Mouse (Mus musculus): ENCODE measurements around the gene 1700016H13Rik. TPM values are rescaled to one million over a fixed set of nuclear protein-coding genes. Genes with fewer than 3 reads are reported as not detected.

1700016H13Rik gene
- polyA plus RNA-seq, 1 experiment from 2014 or later: 0.41 TPM

DNA sequence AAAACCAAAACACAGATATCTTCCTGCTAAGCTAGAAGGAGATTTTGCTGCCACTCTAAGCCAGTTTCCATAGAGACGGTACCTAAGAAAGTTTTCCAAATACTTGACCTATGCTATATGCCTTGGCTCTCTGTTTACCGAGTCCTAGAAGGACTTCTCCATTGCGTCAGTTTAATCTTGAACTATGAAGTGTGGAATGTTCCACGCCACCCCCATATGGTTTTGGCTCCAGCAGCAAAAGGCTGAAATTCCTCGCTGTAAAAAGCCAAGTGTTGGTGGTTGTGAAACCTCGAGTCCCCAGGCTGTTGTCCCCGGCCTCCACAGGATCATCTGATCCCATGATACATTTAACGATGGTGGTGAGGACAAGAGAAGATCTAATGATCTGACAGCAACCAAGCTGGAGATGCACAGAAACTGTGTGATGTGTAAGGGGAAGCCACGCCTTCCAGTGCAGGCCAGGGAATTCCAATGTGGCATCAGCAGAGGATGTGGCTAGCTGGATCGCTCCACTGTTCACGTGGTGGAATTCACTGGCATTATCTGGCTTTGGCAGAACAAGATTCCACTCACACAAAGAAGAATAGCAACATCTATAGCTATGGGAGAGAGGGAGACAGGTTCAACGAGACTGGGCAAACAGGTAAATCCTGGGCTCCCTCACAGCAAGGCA lies 35.4 kb downstream of the 1700016H13Rik start:
- Histone ChIP-seq H3K4me1 (replicated peaks; ENCODE audit: control insufficient read depth, insufficient read depth, low read length) (no peaks in the 10 kb centered on the region), H3K36me3 (replicated peaks; ENCODE audit: control insufficient read depth, insufficient read depth) (no peaks in the 10 kb centered on the region)
- WGBS: 87% methylated on average over 12 of the region's 12 CpGs

DNA sequence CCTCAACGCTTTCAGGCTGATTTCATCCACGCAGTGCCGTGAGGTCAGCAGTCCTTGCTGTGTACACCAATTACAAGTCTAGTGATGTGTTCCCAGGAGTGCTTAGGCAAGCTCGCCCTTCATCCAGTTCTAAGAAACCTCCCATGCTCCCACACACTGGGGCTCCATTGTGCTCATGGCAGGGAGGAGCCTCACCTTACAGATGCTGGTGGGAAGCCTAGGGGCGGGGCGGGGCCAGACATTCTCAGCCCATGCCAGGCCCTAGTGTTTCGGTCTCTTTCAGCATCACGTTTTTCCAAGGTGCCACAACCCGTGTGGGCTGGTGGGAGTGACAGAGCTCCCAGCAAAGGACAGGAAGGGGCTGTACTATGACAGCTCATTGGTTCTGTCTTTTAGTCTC lies 38.6 kb downstream of the 1700016H13Rik start:
- no peak overlapping the region for H3K4me2 ChIP-seq (replicated peaks)
- no peak overlapping the region for H3K9ac ChIP-seq
- H3K36me3 ChIP-seq (replicated peaks; ENCODE audit: control insufficient read depth, insufficient read depth): no peaks in the 10 kb centered on the region
- H3K4me3 ChIP-seq (replicated peaks; ENCODE audit: low read length): no peak overlapping the region
- no peaks in the 10 kb centered on the region for H3K9me3 ChIP-seq (ENCODE audit: control insufficient read depth, low read length)
- no peak for DNase-seq (ENCODE audit: low spot score)
- 67% methylated on average over 9 of the region's 9 CpGs for WGBS
- no peaks in the 10 kb centered on the region for H3K27me3 ChIP-seq (ENCODE audit: control insufficient read depth, insufficient read depth, low read length)
- ATAC-seq (ENCODE audit: low FRiP score): no peak
- no peak overlapping the region for H3K27ac ChIP-seq
- H3K4me1 ChIP-seq (replicated peaks; ENCODE audit: control insufficient read depth, insufficient read depth, low read length): no peaks in the 10 kb centered on the region

More for the DNA sequence above, 35.4 kb downstream of the 1700016H13Rik start:
- H3K4me2 ChIP-seq (replicated peaks): no peak overlapping the region
- no peak overlapping the region for H3K27ac ChIP-seq
- no peak overlapping the region for H3K4me3 ChIP-seq (replicated peaks; ENCODE audit: low read length)
- H3K9ac ChIP-seq: no peak overlapping the region
- DNase-seq (ENCODE audit: low spot score): no peak
- ATAC-seq (ENCODE audit: low FRiP score): no peak
- H3K9me3 ChIP-seq (ENCODE audit: control insufficient read depth, low read length): no peaks in the 10 kb centered on the region
- H3K27me3 ChIP-seq (ENCODE audit: control insufficient read depth, insufficient read depth, low read length): no peaks in the 10 kb centered on the region

DNA sequence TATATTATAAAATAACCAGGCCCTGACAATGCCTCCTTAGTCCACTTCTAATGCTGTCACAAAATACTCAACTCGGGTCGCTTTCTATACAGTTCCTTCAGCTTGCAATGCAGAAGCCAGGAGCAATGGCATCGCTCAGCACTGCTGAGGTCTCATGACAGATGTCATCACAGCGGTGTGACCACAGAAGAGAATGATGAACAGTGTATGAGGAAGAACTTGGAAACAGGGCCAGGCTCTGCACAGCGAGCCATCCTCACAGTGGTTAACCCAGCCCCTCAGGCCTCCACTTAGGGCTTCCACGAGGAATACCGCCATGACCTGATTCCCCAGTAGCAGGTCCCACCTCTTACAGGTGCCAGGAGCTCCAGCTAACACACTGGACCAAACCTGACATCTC lies 41.5 kb downstream of the 1700016H13Rik start:
- H3K4me3 ChIP-seq (replicated peaks; ENCODE audit: low read length): no peak overlapping the region
- DNase-seq (ENCODE audit: low spot score): no peak
- no peak overlapping the region for H3K4me2 ChIP-seq (replicated peaks)
- no peaks in the 10 kb centered on the region for H3K36me3 ChIP-seq (replicated peaks; ENCODE audit: control insufficient read depth, insufficient read depth)
- no peaks in the 10 kb centered on the region for H3K4me1 ChIP-seq (replicated peaks; ENCODE audit: control insufficient read depth, insufficient read depth, low read length)
- H3K9me3 ChIP-seq (ENCODE audit: control insufficient read depth, low read length): no peaks in the 10 kb centered on the region
- ATAC-seq (ENCODE audit: low FRiP score): no peak
- H3K27me3 ChIP-seq (ENCODE audit: control insufficient read depth, insufficient read depth, low read length): no peaks in the 10 kb centered on the region
- H3K27ac ChIP-seq: no peak overlapping the region
- WGBS: 95% methylated on average over 7 of the region's 7 CpGs
- H3K9ac ChIP-seq: no peak overlapping the region

DNA sequence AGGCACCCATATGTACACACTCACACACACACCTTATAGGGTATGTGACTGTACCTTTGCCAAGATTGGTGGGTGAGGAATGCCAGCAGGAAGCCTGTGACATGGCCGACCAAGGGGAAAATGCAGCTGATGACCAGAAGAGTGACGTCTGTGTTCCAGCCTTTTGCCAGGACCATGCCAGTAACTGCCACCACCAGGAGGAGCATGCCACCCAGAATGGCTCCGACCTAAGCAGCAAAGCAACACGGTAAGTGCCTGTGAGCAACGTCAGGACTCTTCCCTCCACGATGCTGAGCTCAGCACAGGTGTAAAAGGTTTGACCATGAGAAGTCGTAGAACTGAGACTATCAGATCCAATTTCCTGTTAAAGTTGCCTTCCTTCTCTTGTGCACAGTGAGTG lies 43.5 kb downstream of the 1700016H13Rik start:
- no peak for DNase-seq (ENCODE audit: low spot score)
- Histone ChIP-seq H3K9me3 (ENCODE audit: control insufficient read depth, low read length) (no peaks in the 10 kb centered on the region), H3K9ac (no peak overlapping the region), H3K27me3 (ENCODE audit: control insufficient read depth, insufficient read depth, low read length) (no peaks in the 10 kb centered on the region), H3K4me1 (replicated peaks; ENCODE audit: control insufficient read depth, insufficient read depth, low read length) (no peaks in the 10 kb centered on the region), H3K27ac (no peak overlapping the region), H3K4me2 (replicated peaks) (no peak overlapping the region), H3K4me3 (replicated peaks; ENCODE audit: low read length) (no peak overlapping the region), H3K36me3 (replicated peaks; ENCODE audit: control insufficient read depth, insufficient read depth) (no peaks in the 10 kb centered on the region)
- ATAC-seq (ENCODE audit: low FRiP score): no peak
- 91% methylated on average over 7 of the region's 7 CpGs for WGBS

DNA sequence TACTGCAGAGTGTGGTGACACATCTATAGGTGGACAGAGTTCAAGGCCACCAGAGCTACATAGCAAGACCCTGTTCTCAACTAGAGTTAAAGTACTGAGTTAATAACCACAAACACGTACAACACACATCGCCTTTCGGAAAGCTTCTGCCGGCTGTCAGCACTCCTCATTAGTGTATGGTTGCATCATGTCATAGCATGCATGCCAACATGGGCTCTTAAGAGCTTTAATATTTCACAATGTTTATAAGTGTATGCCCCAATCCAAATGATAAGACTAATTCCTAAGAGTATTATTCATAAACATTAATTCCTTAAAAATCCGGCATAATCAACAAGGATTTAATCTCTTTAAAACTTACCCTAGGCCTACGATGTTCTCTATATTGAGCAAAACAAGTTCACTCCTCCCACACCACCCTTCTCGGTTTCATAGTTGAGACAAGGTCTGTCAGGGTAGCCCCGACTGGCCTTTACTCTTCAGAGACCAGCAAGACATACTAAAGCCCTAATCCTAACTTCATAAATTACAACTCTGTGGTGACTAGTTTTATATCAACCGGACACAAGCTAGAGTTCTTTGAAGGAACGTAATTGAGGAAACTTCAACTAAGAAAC lies 44.8 kb downstream of the 1700016H13Rik start:
- Histone ChIP-seq H3K9me3 (ENCODE audit: control insufficient read depth, low read length) (no peaks in the 10 kb centered on the region), H3K27me3 (ENCODE audit: control insufficient read depth, insufficient read depth, low read length) (no peaks in the 10 kb centered on the region), H3K4me2 (replicated peaks) (no peak overlapping the region), H3K4me3 (replicated peaks; ENCODE audit: low read length) (no peak overlapping the region), H3K4me1 (replicated peaks; ENCODE audit: control insufficient read depth, insufficient read depth, low read length) (no peaks in the 10 kb centered on the region), H3K9ac (no peak overlapping the region), H3K36me3 (replicated peaks; ENCODE audit: control insufficient read depth, insufficient read depth) (no peaks in the 10 kb centered on the region), H3K27ac (no peak overlapping the region)
- 96% methylated on average over 10 of the region's 10 CpGs for WGBS
- DNase-seq (ENCODE audit: low spot score): no peak
- no peak for ATAC-seq (ENCODE audit: low FRiP score)

DNA sequence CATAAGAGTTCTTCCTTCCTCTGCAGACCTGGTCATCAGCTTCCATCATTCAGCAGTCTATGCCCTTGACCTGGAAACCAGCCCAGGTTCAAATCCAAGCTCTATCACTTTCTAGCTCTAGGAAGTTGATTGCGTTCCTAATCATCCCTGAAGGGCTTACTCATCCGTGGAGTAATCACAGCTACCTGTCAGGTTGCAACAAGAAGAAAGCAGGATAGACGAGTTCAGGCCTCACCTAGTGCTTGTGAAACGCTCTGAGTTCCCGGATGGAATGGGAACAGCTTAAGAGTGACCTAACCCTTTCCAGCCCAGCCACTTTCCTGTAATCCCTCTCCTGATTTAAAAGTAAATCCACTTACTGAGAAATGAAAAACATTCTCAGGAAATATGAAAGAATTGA lies 45.7 kb downstream of the 1700016H13Rik start:
- WGBS: 67% methylated on average over 5 of the region's 5 CpGs
- Histone ChIP-seq H3K36me3 (replicated peaks; ENCODE audit: control insufficient read depth, insufficient read depth) (no peaks in the 10 kb centered on the region), H3K4me2 (replicated peaks) (no peak overlapping the region), H3K9me3 (ENCODE audit: control insufficient read depth, low read length) (no peaks in the 10 kb centered on the region), H3K4me3 (replicated peaks; ENCODE audit: low read length) (no peak overlapping the region), H3K27me3 (ENCODE audit: control insufficient read depth, insufficient read depth, low read length) (no peaks in the 10 kb centered on the region), H3K27ac (no peak overlapping the region), H3K9ac (no peak overlapping the region), H3K4me1 (replicated peaks; ENCODE audit: control insufficient read depth, insufficient read depth, low read length) (no peaks in the 10 kb centered on the region)
- ATAC-seq (ENCODE audit: low FRiP score) (no peak), DNase-seq (ENCODE audit: low spot score) (no peak)

DNA sequence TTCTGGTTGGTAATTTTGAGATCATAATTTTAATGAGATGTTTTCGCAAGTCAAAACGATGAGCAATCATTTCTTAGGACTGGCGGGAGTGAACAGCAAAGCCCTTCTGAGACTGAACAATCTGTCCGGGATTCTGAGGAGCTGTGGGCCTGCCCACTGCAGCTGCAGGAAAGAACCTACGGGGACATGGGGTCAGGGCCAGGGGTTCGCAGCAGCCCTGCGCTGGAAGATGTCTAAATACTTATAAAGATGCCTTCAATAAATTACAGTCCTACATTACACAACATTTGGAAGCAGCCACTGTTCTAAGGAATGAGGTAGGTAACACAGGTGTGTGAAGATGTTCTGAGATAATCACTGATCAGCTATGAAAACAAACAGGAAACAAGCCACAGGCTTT lies 50.1 kb downstream of the 1700016H13Rik start:
- no peak for DNase-seq (ENCODE audit: low spot score)
- H3K27me3 ChIP-seq (ENCODE audit: control insufficient read depth, insufficient read depth, low read length): no peaks in the 10 kb centered on the region
- no peak overlapping the region for H3K4me2 ChIP-seq (replicated peaks)
- no peak overlapping the region for H3K9ac ChIP-seq
- WGBS: 79% methylated on average over 7 of the region's 7 CpGs
- H3K4me1 ChIP-seq (replicated peaks; ENCODE audit: control insufficient read depth, insufficient read depth, low read length): no peaks in the 10 kb centered on the region; the same call in 1 of the 2 replicates
- no peaks in the 10 kb centered on the region for H3K36me3 ChIP-seq (replicated peaks; ENCODE audit: control insufficient read depth, insufficient read depth)
- ATAC-seq (ENCODE audit: low FRiP score): no peak
- no peak overlapping the region for H3K4me3 ChIP-seq (replicated peaks; ENCODE audit: low read length)
- H3K9me3 ChIP-seq (ENCODE audit: control insufficient read depth, low read length): no peaks in the 10 kb centered on the region
- H3K27ac ChIP-seq: no peak overlapping the region

DNA sequence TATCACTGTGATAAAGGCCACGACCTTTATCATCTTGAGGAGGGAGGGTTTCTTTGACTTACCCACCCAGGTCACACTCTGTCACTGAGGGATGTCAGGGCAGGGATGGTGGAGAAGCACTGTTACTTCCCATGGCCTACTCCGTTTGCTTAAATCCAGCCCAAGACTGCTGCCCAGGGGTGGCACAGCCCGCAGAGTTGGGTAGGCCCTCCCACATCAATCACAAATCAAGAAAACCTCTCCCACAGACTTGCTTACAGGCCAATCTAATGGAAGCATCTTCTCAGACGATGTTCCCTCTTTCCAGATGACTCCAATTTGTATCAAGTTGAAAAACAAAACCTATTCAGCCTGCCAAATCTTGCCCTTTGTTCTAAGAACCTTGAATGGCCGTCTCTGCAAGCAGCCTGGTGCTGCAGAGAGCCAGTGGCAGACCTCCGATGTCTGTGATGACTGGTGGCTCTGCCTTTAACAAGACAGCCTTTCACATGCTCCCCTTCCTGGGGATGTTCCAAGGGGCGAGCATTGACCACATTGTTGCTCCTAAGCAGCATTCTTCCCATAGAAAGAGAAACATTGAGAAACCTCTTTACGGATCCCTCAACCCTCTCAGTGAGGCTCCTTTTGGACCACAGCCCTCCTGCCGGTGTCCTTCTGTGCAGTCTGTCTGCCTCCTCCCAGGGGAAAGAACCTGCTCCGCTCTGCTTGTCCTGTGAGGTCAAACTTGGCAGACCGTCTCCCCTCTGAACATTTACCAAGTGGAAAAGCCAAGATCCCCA lies 52.5 kb downstream of the 1700016H13Rik start:
- Histone ChIP-seq H3K4me2 (replicated peaks) (no peak overlapping the region), H3K36me3 (replicated peaks; ENCODE audit: control insufficient read depth, insufficient read depth) (no peaks in the 10 kb centered on the region), H3K9me3 (ENCODE audit: control insufficient read depth, low read length) (no peaks in the 10 kb centered on the region), H3K9ac (no peak overlapping the region), H3K27me3 (ENCODE audit: control insufficient read depth, insufficient read depth, low read length) (no peaks in the 10 kb centered on the region), H3K4me1 (replicated peaks; ENCODE audit: control insufficient read depth, insufficient read depth, low read length) (no peaks in the 10 kb centered on the region; the same call in 1 of the 2 replicates), H3K4me3 (replicated peaks; ENCODE audit: low read length) (no peak overlapping the region), H3K27ac (no peak overlapping the region)
- WGBS: 25% methylated on average over 11 of the region's 11 CpGs
- DNase-seq (ENCODE audit: low spot score) (no peak), ATAC-seq (ENCODE audit: low FRiP score) (peak; percentile 82; the same call in 1 of the 2 replicates)

DNA sequence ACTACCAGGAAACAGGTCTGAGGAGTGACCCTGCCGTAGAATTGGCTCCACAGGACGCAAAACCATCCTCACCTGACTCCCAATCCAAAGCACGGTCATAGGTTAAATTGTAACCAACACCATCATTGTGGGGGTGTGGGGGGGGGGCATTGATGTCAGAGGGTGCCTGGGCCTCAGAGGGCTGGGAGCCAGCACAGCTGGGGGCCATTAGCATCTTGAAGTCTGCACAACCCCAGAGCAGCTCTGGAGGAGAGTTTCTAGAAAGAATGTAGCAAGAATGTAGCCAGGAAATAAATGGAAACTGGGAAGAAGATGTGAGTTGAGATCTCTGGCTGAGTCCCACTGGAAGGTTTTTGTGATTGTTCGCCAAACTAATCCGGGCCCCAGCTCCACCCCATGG lies 56.9 kb downstream of the 1700016H13Rik start:
- 79% methylated on average over 5 of the region's 5 CpGs for WGBS
- Histone ChIP-seq H3K27ac (no peak overlapping the region), H3K27me3 (ENCODE audit: control insufficient read depth, insufficient read depth, low read length) (no peaks in the 10 kb centered on the region), H3K9me3 (ENCODE audit: control insufficient read depth, low read length) (no peaks in the 10 kb centered on the region), H3K4me2 (replicated peaks) (no peak overlapping the region), H3K9ac (no peak overlapping the region), H3K4me1 (replicated peaks; ENCODE audit: control insufficient read depth, insufficient read depth, low read length) (no peaks in the 10 kb centered on the region; the same call in 1 of the 2 replicates), H3K36me3 (replicated peaks; ENCODE audit: control insufficient read depth, insufficient read depth) (no peaks in the 10 kb centered on the region), H3K4me3 (replicated peaks; ENCODE audit: low read length) (no peak overlapping the region)
- ATAC-seq (ENCODE audit: low FRiP score) (no peak), DNase-seq (ENCODE audit: low spot score) (no peak)

All from hindbrain, embryonic 14.5 days (tissue).